Mouse (Mus musculus) lung, adult 2 months (tissue): ENCODE data around the gene Akap9.

ENCODE experiments used
- CTCF ChIP-seq: fragments of 200-500 bp; IDR thresholded peaks from 2 replicates; pipeline ENCODE4 v1.5.1; 2011; ENCODE audit warnings: mild to moderate bottlenecking, low read length, control low read depth; ENCODE audit not compliant: insufficient read depth
- POLR2A ChIP-seq: fragments of 200-500 bp; IDR thresholded peaks from 2 replicates; pipeline ENCODE4 v1.6.1; 2011; ENCODE audit warnings: low read depth, mild to moderate bottlenecking, control low read depth, low read length, borderline replicate concordance; ENCODE audit errors: extremely low read depth

GRCm38 (mm10) chr5:4019377-4019776 lies 91.5 kb downstream of the Akap9 start:
- TF ChIP-seq POLR2A: no peak
- no peak for TF ChIP-seq CTCF
